Mouse (Mus musculus) embryonic facial prominence, embryonic 10.5 days (tissue): ENCODE measurements around the gene Hspb1. TPM values are rescaled to one million over a fixed set of nuclear protein-coding genes. Genes with fewer than 3 reads are reported as not detected.
A peak's percentile ranks its signal among the peaks of the same experiment; 100 is the strongest.

Source experiments
- DNase-seq: peaks from one replicate; pipeline ENCODE4 v3.0.0-alpha.2; 2017; ENCODE audit warnings: low spot score
- H3K27ac ChIP-seq: fragments of 300-500 bp; sonication (generic); replicated peaks from 2 replicates; pipeline ENCODE4 v1.5.1; 2016; ENCODE audit warnings: mild to moderate bottlenecking
- H3K27me3 ChIP-seq: fragments of 300-500 bp; sonication (generic); replicated peaks from 2 replicates; pipeline ENCODE4 v1.6.1; 2016; ENCODE audit warnings: low read depth, mild to moderate bottlenecking; ENCODE audit not compliant: poor library complexity, severe bottlenecking
- H3K36me3 ChIP-seq: fragments of 300-500 bp; sonication (generic); replicated peaks from 2 replicates; pipeline ENCODE4 v1.6.1; 2016; ENCODE audit warnings: mild to moderate bottlenecking, moderate library complexity
- H3K4me1 ChIP-seq: fragments of 300-500 bp; sonication (generic); 2 replicates; pipeline ENCODE4 v1.6.1; 2016
- H3K4me3 ChIP-seq: fragments of 300-500 bp; sonication (generic); 2 replicates; pipeline ENCODE4 v1.5.1; 2016; ENCODE audit warnings: mild to moderate bottlenecking, moderate library complexity
- H3K9me3 ChIP-seq: fragments of 300-500 bp; sonication (generic); 2 replicates; pipeline ENCODE4 v1.6.1; 2016; ENCODE audit warnings: mild to moderate bottlenecking
- WGBS: fragments of 180-500 bp; shearing (Covaris S2); methylation state at CpG from one replicate; pipeline ENCODE4 v1.1.7; 2016; 5-methylcytosine and 5-hydroxymethylcytosine counted together
- polyA plus RNA-seq: library from polyadenylated mRNA; unstranded; fragments of >200 nt; fragmentation: Nextera tagmentation; extraction: Ambion mirVana; gene quantifications from 2 replicates; pipeline ENCODE4 v1.2.1, GENCODE M21; 2016

The Hspb1 gene
- polyA plus RNA-seq, 1 experiment from 2014 or later, result 24.4 TPM

- H3K9me3 ChIP-seq, result no peaks in the 10 kb centered on the region
- 53% methylated on average over 4 of the region's 4 CpGs for WGBS
- H3K27ac ChIP-seq, result no peak overlapping the region
- no peak overlapping the region for H3K4me3 ChIP-seq
- no peak for DNase-seq
- peaks cover 66% of the 10 kb centered on the region for H3K27me3 ChIP-seq
- H3K4me1 ChIP-seq, result peaks cover 24% of the 10 kb centered on the region
- no peaks in the 10 kb centered on the region for H3K36me3 ChIP-seq
These were observed 2.6 kb downstream of the Hspb1 start for GRCm38 (mm10) chr5:135890323-135890722.

- 65% methylated on average over 3 of the region's 3 CpGs for WGBS
- H3K27ac ChIP-seq, result no peak overlapping the region
- H3K9me3 ChIP-seq, result no peaks in the 10 kb centered on the region
- no peak overlapping the region for H3K4me3 ChIP-seq
- H3K36me3 ChIP-seq, result no peaks in the 10 kb centered on the region
- H3K27me3 ChIP-seq, result peaks cover 61% of the 10 kb centered on the region
- no peak for DNase-seq
- H3K4me1 ChIP-seq, result peaks cover 24% of the 10 kb centered on the region
These were observed 3.2 kb downstream of the Hspb1 start for GRCm38 (mm10) chr5:135890920-135891319.

GRCm38 (mm10) chr5:135892589-135893351, 5.1 kb downstream of the Hspb1 start:
- Histone ChIP-seq H3K4me3 (peak overlapping the region; percentile 5), H3K36me3 (no peaks in the 10 kb centered on the region), H3K27ac (0 out of 2 replicates have a peak overlapping the region, but pooled peaks have one; percentile 40), H3K9me3 (no peaks in the 10 kb centered on the region), H3K27me3 (peaks cover 45% of the 10 kb centered on the region), H3K4me1 (peaks cover 19% of the 10 kb centered on the region)
- WGBS, result 52% methylated on average over 9 of the region's 9 CpGs
- DNase-seq, result no peak

GRCm38 (mm10) chr5:135894958-135895357, 7.2 kb downstream of the Hspb1 start:
- Histone ChIP-seq H3K27me3 (peaks cover 25% of the 10 kb centered on the region), H3K27ac (no peak overlapping the region), H3K4me1 (peaks cover 7% of the 10 kb centered on the region), H3K9me3 (no peaks in the 10 kb centered on the region), H3K36me3 (no peaks in the 10 kb centered on the region), H3K4me3 (no peak overlapping the region)
- WGBS, result 84% methylated on average over 6 of the region's 6 CpGs
- DNase-seq, result no peak

GRCm38 (mm10) chr5:135898028-135898427, 10.3 kb downstream of the Hspb1 start:
- H3K9me3 ChIP-seq, result no peaks in the 10 kb centered on the region
- H3K4me3 ChIP-seq, result no peak overlapping the region
- H3K4me1 ChIP-seq, result peaks cover 5% of the 10 kb centered on the region
- peaks cover 1% of the 10 kb centered on the region; the same call in 1 of the 2 replicates for H3K27me3 ChIP-seq
- H3K27ac ChIP-seq, result no peak overlapping the region
- 17% methylated on average over 3 of the region's 3 CpGs for WGBS
- H3K36me3 ChIP-seq, result no peaks in the 10 kb centered on the region
- DNase-seq, result peak; percentile 55

GRCm38 (mm10) chr5:135898995-135899394, 11.3 kb downstream of the Hspb1 start:
- H3K9me3 ChIP-seq, result no peaks in the 10 kb centered on the region
- no peak overlapping the region for H3K4me3 ChIP-seq
- H3K36me3 ChIP-seq, result no peaks in the 10 kb centered on the region
- H3K4me1 ChIP-seq, result peaks cover 13% of the 10 kb centered on the region
- no peak overlapping the region for H3K27ac ChIP-seq
- 82% methylated on average over 4 of the region's 4 CpGs for WGBS
- H3K27me3 ChIP-seq, result no peaks in the 10 kb centered on the region
- no peak for DNase-seq

- H3K4me3 ChIP-seq, result no peak overlapping the region
- peaks cover 17% of the 10 kb centered on the region for H3K4me1 ChIP-seq
- H3K9me3 ChIP-seq, result no peaks in the 10 kb centered on the region
- DNase-seq, result no peak
- H3K27ac ChIP-seq, result no peak overlapping the region
- WGBS, result 75% methylated on average over 4 of the region's 4 CpGs
- H3K27me3 ChIP-seq, result no peaks in the 10 kb centered on the region
- peaks cover 5% of the 10 kb centered on the region for H3K36me3 ChIP-seq
These were observed 12.1 kb downstream of the Hspb1 start for GRCm38 (mm10) chr5:135899833-135900232.

GRCm38 (mm10) chr5:135900701-135901100, 13.0 kb downstream of the Hspb1 start:
- Histone ChIP-seq H3K36me3 (peaks cover 13% of the 10 kb centered on the region), H3K4me1 (peaks cover 18% of the 10 kb centered on the region), H3K4me3 (no peak overlapping the region), H3K27me3 (no peaks in the 10 kb centered on the region), H3K27ac (no peak overlapping the region), H3K9me3 (no peaks in the 10 kb centered on the region)
- 87% methylated on average over 3 of the region's 3 CpGs for WGBS
- DNase-seq, result no peak

GRCm38 (mm10) chr5:135901354-135902095, 13.8 kb downstream of the Hspb1 start:
- no peaks in the 10 kb centered on the region for H3K9me3 ChIP-seq
- no peaks in the 10 kb centered on the region for H3K27me3 ChIP-seq
- WGBS, result 68% methylated on average over 6 of the region's 6 CpGs
- DNase-seq, result no peak
- H3K4me3 ChIP-seq, result no peak overlapping the region
- no peak overlapping the region for H3K27ac ChIP-seq
- H3K4me1 ChIP-seq, result peaks cover 18% of the 10 kb centered on the region
- peaks cover 22% of the 10 kb centered on the region for H3K36me3 ChIP-seq

GRCm38 (mm10) chr5:135903058-135903457, 15.3 kb downstream of the Hspb1 start:
- Histone ChIP-seq H3K27me3 (no peaks in the 10 kb centered on the region), H3K4me1 (peaks cover 18% of the 10 kb centered on the region), H3K9me3 (no peaks in the 10 kb centered on the region), H3K4me3 (peak overlapping the region; percentile 55), H3K36me3 (peaks cover 37% of the 10 kb centered on the region), H3K27ac (peak overlapping the region; percentile 86)
- DNase-seq, result no peak
- 29% methylated on average over 7 of the region's 7 CpGs for WGBS

GRCm38 (mm10) chr5:135903551-135904151, 15.9 kb downstream of the Hspb1 start:
- peaks cover 18% of the 10 kb centered on the region for H3K4me1 ChIP-seq
- H3K4me3 ChIP-seq, result peak overlapping the region; percentile 55
- DNase-seq, result peak; percentile 94
- WGBS, result under 1% methylated on average over 30 of the region's 30 CpGs
- no peaks in the 10 kb centered on the region for H3K27me3 ChIP-seq
- H3K36me3 ChIP-seq, result peaks cover 42% of the 10 kb centered on the region
- H3K9me3 ChIP-seq, result no peaks in the 10 kb centered on the region
- H3K27ac ChIP-seq, result peak overlapping the region; percentile 86

GRCm38 (mm10) chr5:135904259-135904658, 16.5 kb downstream of the Hspb1 start:
- Histone ChIP-seq H3K4me3 (peak overlapping the region; percentile 55; the same call in 1 of the 2 replicates), H3K27me3 (no peaks in the 10 kb centered on the region), H3K27ac (no peak overlapping the region), H3K36me3 (peaks cover 48% of the 10 kb centered on the region), H3K9me3 (no peaks in the 10 kb centered on the region), H3K4me1 (peaks cover 18% of the 10 kb centered on the region)
- 69% methylated on average over 5 of the region's 5 CpGs for WGBS
- no peak for DNase-seq
